In the genomic region with DNA sequence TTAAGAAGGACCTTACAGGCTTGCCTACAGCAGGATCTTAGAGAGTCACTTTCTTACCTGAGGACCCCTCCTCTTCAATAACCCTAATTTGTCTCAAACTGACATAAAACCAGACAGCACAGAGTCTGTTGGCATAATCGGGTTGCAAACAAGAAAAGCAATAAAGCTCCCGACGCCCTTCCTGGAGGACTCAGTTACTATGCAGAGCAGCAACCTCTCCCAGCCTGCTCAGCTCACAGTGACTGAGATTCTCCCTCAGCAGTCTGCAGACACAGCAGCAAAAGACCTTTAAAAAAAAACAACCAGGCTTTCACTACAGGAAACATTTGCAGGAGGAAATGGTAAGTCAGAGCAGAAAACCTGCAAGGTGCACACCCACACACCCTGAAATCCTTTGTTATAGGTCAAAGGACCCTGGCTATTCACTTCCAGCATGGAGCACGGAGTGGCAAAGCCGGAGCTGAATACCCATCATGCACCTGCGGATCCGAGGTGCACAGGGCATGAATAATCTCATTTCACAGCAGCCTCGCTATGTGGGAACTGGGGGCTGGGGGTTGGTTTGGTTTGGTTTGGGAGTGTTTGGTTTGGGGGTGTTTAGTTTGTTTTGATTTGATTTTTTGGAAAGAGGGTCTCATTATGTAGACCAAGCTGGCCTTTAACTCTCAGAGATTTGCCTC, we compare ENCODE assay signal across 13 mouse cellular contexts.
DNase-seq lines count a peak whose midpoint lies in the region; ATAC-seq lines count a peak whose summit lies in the region.
"Had no signal": no experiment of that assay in that cellular context is flagged by ENCODE, and none has a peak within 500 bp of the region (broad histone marks: within the 10 kb centered on the region; RNA-seq: fewer than 3 reads in every experiment).

No protein-coding gene starts in this region.

- no peak overlapping the region for H3K9ac ChIP-seq in hindbrain, embryonic 15.5 days
- H3K9ac ChIP-seq in hindbrain, embryonic 11.5 days (ENCODE audit: low read depth, low read length): no peak overlapping the region
- no peak overlapping the region for H3K9ac ChIP-seq in midbrain, embryonic 14.5 days (replicated peaks; ENCODE audit: low read length)
- H3K9ac ChIP-seq: limb, embryonic 12.5 days had no signal

- DNase-seq in hindbrain, embryonic 11.5 days (ENCODE audit: low spot score): no peak
- DNase-seq in brain, adult 2 months (ENCODE audit: low read depth, low spot score): peak; percentile 48
- no peak for DNase-seq in midbrain, embryonic 14.5 days
- peak; percentile 39 for DNase-seq in retina, postnatal 1 day
- no peak for DNase-seq in thymus, postnatal 4 days
- DNase-seq in layer of hippocampus, adult 18-20 months (ENCODE audit: low spot score in 2 of 2): no peak
- DNase-seq: adrenal gland, adult 2 months; cerebellum, postnatal 10 days; kidney, adult 18-20 months; kidney, postnatal 36 days; spleen, adult 18-20 months had no signal

- H3K9me3 ChIP-seq in hindbrain, embryonic 15.5 days: no peaks in the 10 kb centered on the region
- H3K9me3 ChIP-seq in hindbrain, embryonic 11.5 days (ENCODE audit: control insufficient read depth, low read length): no peaks in the 10 kb centered on the region
- H3K9me3 ChIP-seq in midbrain, embryonic 14.5 days (ENCODE audit: control insufficient read depth, low read length): no peaks in the 10 kb centered on the region
- H3K9me3 ChIP-seq: limb, embryonic 12.5 days had no signal

- ATAC-seq in hindbrain, embryonic 15.5 days (ENCODE audit: low FRiP score, low read depth): 0 out of 2 replicates have a peak, but pooled peaks have one; percentile 35
- ATAC-seq in hindbrain, embryonic 11.5 days (ENCODE audit: low FRiP score): no peak
- 0 out of 2 replicates have a peak, but pooled peaks have one; percentile 12 for ATAC-seq in midbrain, embryonic 14.5 days (ENCODE audit: low FRiP score, low TSS enrichment)

- H3K4me1 ChIP-seq in hindbrain, embryonic 15.5 days (replicated peaks): peaks cover 4% of the 10 kb centered on the region; the same call in 1 of the 2 replicates
- no peaks in the 10 kb centered on the region for H3K4me1 ChIP-seq in hindbrain, embryonic 11.5 days (replicated peaks; ENCODE audit: control insufficient read depth, insufficient read depth, low read length)
- H3K4me1 ChIP-seq in midbrain, embryonic 14.5 days (ENCODE audit: control insufficient read depth, insufficient read depth, low read length): no peaks in the 10 kb centered on the region
- H3K4me1 ChIP-seq: limb, embryonic 12.5 days had no signal

- H3K4me2 ChIP-seq in hindbrain, embryonic 15.5 days: no peak overlapping the region
- no peak overlapping the region for H3K4me2 ChIP-seq in hindbrain, embryonic 11.5 days (replicated peaks; ENCODE audit: low read depth, low read length)
- 0 out of 2 replicates have a peak overlapping the region, but pooled peaks have one; percentile 5 for H3K4me2 ChIP-seq in midbrain, embryonic 14.5 days (ENCODE audit: low read length)
- H3K4me2 ChIP-seq: limb, embryonic 12.5 days had no signal

- H3K27me3 ChIP-seq in hindbrain, embryonic 15.5 days: no peaks in the 10 kb centered on the region
- no peaks in the 10 kb centered on the region for H3K27me3 ChIP-seq in hindbrain, embryonic 11.5 days (ENCODE audit: control insufficient read depth, insufficient read depth, low read length)
- no peaks in the 10 kb centered on the region for H3K27me3 ChIP-seq in midbrain, embryonic 14.5 days (ENCODE audit: control insufficient read depth, insufficient read depth, low read length)
- H3K27me3 ChIP-seq: limb, embryonic 12.5 days had no signal

- peak overlapping the region; percentile 65 for H3K27ac ChIP-seq in hindbrain, embryonic 15.5 days (replicated peaks)
- no peak overlapping the region for H3K27ac ChIP-seq in hindbrain, embryonic 11.5 days (ENCODE audit: low read depth, low read length)
- 0 out of 2 replicates have a peak overlapping the region, but pooled peaks have one; percentile 33 for H3K27ac ChIP-seq in midbrain, embryonic 14.5 days (replicated peaks; ENCODE audit: low read depth, low read length)
- H3K27ac ChIP-seq: limb, embryonic 12.5 days had no signal

- WGBS in hindbrain, embryonic 15.5 days: 40% methylated on average over 8 of the region's 8 CpGs
- WGBS in hindbrain, embryonic 11.5 days: 53% methylated on average over 8 of the region's 8 CpGs
- WGBS in midbrain, embryonic 14.5 days: 37% methylated on average over 8 of the region's 8 CpGs

- no peak overlapping the region for H3K4me3 ChIP-seq in hindbrain, embryonic 15.5 days
- no peak overlapping the region for H3K4me3 ChIP-seq in hindbrain, embryonic 11.5 days (ENCODE audit: low read depth, low read length)
- no peak overlapping the region for H3K4me3 ChIP-seq in midbrain, embryonic 14.5 days (replicated peaks; ENCODE audit: low read depth, low read length)
- H3K4me3 ChIP-seq: limb, embryonic 12.5 days had no signal

- no peaks in the 10 kb centered on the region for H3K36me3 ChIP-seq in hindbrain, embryonic 15.5 days
- H3K36me3 ChIP-seq in hindbrain, embryonic 11.5 days (ENCODE audit: control insufficient read depth, insufficient read depth, low read length): no peaks in the 10 kb centered on the region
- H3K36me3 ChIP-seq in midbrain, embryonic 14.5 days (ENCODE audit: control insufficient read depth, insufficient read depth, low read length): no peaks in the 10 kb centered on the region
- H3K36me3 ChIP-seq: limb, embryonic 12.5 days had no signal

Comparison
In these comparisons a context has a peak if more than half of its experiments do, and no peak if none do; other contexts are left out.
1. DNase-seq: peak in brain, adult 2 months (single experiment) and retina, postnatal 1 day (single experiment); none in hindbrain, embryonic 11.5 days (single experiment), midbrain, embryonic 14.5 days (single experiment), thymus, postnatal 4 days (single experiment) and layer of hippocampus, adult 18-20 months (0 of 2).